Mouse (Mus musculus): Measurements from ENCODE around the gene Gm20503.

The Gm20503 gene

DNA sequence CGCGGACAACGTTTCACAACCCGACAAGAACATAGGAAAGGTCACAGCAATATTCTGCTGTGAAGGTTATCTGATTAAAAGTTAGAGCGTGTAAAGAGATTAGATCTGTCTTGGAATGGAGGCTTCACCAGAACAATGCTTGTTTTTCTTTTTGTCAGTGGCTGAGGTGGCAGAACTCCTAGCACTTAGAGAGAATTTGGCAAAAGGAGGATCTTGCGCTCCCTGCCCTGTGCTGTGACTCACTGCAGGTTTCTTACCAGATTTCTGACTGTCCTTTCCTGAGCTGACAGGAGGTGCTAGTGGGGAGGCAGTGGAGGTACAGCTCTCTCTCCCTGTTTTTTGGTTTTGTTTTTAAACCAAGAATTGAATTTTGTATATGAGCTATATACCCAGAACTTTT, 4.0 kb downstream of the Gm20503 start:
- DNase-seq (ENCODE audit: extremely low read depth, low read depth, low spot score): peak; percentile 74

DNA sequence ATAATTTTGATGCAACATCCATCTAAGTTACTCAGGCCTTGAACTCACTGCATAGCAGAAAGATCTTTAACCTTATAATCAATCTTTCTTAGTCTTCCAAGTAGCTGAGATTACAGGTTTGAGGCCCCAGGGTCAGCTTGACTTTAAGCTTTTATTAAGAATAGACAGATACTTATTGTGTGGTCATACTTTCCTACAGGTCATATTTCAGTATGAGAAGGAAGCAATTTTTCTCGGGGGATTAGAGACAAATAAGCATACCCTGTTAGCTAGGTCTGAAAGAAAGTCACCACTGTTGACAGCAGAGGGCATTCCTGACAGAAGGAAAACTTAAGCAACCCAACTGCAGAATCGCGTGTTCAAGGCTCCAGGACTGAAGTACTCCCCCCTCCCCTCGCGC, 5.0 kb downstream of the Gm20503 start:
- no peak for DNase-seq (ENCODE audit: extremely low read depth, low read depth, low spot score)

DNA sequence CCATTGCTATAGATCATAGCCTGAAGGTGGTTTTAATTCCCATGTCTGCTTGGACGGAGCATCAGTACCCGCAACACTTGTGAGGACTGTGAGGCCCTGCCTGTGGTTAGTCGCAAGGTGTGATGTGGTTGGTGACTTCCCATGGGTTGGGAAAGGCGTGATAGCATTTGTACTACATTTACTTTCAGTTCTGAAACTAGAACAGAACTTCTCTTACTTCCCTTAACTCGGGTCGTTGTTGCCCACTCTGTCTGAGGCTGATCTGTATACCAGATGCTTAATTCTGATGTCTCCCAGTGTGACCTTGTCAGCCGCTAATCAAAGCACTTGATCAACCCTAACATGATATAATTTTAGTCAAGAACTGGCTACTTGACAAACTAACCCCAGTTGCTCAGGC, 6.2 kb downstream of the Gm20503 start:
- no peak for DNase-seq (ENCODE audit: extremely low read depth, low read depth, low spot score)

DNA sequence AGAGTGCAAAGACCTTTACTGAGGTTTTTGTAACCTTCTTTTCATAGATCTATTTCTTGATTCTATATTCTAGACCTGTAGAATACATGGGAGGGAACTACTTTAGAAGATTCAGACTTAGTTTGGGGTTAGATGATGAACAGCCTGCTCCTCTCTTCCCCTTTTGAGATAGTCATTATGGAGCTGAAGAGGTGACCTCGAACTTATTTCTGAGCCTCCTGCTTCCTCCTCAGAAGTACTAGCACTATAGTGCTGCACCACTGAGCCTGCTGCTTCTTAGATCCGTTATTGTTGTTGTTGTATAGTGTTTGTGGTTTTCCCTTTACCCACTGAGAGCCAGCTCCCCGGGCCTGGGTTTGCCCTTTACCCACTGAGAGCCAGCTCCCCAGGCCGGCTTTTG, 6.7 kb downstream of the Gm20503 start:
- DNase-seq (ENCODE audit: extremely low read depth, low read depth, low spot score): no peak

DNA sequence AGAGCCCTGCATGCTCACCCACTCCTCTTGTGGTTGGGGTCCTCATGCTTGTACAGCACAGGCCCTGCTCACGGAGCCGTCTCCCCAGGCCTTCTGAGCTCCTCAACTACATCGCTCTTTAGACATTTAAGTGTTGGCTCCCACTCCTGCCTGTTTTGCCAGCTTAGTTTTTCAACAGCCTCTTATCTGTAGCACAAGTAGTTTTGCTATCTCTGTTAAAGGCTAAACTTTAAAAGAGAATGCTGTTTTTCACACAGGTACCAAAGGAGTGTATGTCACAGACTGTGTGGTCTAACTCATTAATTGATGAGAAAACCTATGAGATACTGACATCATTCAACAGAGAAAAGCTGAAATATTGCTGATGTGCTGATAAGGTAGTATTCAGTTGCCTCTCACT, 8.4 kb downstream of the Gm20503 start:
- no peak for DNase-seq (ENCODE audit: extremely low read depth, low read depth, low spot score)

DNA sequence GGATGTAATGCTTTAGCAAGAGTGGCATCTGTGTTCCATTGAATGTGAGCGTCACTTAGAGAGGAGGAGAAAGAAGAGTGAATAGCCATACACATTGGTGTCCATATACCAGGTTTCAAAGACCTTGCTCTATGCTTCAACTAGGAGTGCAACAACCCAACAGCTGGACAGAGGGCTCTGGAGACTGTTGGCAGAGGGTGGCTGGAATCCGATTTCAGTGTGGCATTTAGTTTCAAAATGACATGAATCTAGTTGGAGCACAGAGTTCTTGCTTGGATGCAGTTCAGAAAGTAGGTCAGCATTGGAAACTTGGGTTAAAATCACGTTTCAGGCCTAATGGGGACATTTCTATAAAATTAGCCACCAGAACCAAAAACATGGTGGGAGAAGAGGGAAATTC, 12.2 kb downstream of the Gm20503 start:
- DNase-seq (ENCODE audit: extremely low read depth, low read depth, low spot score): no peak

DNA sequence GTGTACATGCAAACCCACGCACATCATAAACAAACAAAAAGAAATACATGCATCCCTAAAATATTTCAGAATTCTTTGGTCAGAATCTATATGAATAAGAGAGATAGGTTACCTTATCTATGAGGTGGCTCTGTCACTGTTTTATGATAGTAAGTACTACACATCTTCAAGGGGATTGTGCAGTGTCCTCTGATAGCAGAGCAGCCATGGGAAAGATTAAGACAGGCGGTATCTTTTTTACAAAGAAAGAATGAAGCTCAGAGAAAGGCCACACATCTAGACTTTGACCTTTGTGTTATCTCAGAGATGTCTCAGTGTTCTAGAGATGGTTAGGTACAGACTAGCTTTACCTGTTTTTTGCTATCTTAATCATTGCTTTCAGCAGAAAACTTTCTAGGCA, 13.9 kb downstream of the Gm20503 start:
- no peak for DNase-seq (ENCODE audit: extremely low read depth, low read depth, low spot score)

DNA sequence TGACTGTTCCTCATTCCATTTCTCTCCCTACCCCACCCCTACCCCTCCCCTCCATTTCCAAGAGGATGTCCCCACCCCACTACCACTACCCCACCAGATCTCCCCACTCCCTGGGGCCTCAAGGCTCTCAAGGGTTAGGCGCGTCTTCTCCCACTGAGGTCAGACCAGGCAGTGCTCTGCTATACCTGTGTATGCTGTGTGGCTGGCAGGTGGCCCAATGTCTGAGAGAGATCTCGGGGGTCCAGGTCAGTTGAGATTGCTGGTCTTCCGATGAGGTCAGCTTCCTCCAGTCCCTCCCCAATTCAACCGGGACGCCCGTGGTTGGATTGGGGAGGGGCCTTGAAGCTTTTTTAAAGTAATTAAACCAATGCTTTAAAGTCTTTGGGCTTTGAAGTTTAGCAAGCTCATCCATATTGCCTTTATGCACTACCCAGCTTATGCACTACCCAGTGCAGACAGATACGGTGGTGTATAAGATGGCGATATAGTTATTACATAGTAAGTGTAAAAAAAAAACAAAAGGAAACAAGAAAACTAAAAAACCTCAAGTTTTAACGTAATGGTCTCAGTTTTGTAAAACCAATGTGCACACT, 31.4 kb downstream of the Gm20503 start:
- no peak for DNase-seq (ENCODE audit: extremely low read depth, low read depth, low spot score)

DNA sequence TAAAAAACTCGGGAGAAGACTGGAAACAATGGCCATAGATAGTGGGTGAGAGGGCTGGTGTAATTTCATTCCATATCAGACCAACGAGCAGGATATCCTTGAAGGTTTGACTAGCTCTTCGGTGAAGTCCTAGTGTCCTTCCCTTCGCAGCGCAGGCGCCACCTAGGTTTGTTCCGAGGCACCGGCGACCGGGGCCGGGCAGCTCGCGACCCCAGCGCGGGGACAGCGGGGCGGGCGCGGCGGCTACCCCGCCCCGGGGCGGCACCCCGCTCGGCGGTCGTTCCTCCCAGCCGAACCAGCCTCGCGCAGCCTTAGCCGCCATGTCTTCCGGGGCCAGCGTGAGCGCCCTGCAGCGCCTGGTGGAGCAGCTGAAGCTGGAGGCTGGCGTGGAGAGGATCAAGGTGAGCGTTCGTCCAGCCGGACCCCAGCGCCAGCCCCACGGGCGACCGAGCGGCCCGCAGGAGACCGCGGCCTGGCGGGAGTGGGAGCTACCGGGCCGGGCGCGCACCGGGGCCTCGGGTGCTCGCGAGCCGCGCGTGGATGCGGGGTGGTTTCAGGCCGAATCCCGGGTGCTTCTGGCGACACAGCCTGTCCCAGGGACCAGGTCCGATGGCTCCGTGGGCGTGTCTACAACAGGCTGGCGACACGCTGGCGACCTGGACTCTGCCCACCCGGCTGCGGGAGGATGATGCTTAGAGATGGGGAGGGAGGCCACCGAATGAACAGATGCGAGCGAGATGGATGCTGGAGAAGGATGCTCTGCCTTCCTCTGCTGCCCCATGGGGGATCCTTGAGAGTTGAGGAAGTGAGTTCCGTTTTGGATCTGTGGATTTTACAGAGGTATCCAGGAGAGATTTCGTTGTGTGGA, 32.1 kb downstream of the Gm20503 start, which contains the start of gene Gng10:
Gene Gng10, plus strand, starts transcription at position 171 of the 868 bp plus-strand sequence.
- no peak for DNase-seq (ENCODE audit: extremely low read depth, low read depth, low spot score)

DNA sequence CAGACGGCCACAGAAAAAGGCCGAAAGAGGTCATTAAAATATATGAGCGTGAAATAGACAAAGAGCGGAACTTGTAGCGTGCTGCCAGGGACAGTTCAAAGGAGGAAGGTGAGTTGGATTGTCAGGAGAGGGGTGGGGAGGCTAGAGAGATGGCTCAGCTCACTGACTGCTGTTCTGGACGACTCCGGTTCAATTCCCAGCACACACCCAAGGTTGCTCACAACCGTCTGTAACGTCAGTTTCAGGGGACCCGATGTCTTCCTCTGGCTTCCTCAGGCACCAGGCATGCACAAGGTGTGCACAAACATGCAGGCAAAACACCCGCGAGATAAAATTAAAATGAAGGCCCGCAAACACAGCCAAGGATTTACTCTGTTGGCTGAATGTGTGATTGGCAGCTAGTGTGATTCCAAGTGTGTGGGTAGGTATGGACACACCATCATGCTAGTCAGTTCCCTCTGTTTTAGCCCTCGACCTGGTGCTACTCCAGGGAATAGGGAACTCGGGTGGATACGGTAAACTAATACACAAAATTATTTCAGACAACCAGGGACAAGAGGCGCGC, 32.9 kb downstream of the Gm20503 start:
- DNase-seq (ENCODE audit: extremely low read depth, low read depth, low spot score): no peak

DNA sequence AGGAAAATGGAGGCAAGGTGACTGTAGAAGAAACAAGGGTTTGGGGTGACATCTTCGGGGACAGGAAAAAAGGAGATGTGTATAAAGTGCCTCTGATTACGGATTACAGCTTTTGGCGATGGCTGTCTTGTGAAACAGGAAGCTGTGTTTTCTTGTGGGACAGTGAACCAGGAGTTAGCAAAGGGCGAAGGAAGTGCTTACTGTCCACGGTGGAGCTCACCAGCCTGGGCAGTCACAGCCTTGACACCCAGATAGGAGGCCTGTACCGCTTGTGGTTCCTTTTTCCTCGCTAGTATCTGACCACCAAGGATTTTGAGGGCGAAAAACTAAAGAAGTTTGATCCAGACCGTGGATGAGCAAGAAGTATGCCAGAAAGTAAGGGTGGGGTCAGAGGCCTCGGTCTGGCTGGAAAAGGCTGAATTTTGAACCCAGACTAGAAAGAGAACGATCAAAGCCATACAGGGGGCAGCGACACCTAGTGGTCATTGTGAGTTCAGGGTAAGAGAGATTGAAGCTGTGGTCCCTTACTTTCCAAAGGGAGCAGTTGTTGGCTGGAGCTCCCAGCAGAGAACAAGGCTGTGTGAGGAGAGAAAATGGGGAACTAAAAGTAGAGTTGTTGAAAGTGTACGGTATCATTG, 33.6 kb downstream of the Gm20503 start:
- DNase-seq (ENCODE audit: extremely low read depth, low read depth, low spot score): no peak

DNA sequence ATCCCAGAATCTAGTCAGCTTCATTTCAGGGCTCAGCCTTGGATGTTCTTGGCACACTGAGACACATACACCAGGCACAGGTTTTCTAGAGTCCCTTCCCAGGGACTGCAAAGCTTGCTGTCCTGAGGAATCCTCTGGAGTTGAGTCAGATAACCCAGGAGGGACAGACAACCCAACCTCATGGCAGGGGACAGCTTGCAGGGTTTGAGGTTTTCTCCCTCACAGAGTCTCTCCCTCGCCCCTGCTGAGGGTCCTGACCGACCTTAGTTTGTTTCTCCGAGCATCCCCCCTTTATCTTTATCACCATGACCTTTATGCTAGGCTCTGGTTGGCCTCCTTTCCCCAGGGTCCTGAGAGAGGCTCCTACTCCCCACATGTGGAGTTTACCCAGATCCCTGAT, 34.5 kb downstream of the Gm20503 start:
- no peak for DNase-seq (ENCODE audit: extremely low read depth, low read depth, low spot score)

DNA sequence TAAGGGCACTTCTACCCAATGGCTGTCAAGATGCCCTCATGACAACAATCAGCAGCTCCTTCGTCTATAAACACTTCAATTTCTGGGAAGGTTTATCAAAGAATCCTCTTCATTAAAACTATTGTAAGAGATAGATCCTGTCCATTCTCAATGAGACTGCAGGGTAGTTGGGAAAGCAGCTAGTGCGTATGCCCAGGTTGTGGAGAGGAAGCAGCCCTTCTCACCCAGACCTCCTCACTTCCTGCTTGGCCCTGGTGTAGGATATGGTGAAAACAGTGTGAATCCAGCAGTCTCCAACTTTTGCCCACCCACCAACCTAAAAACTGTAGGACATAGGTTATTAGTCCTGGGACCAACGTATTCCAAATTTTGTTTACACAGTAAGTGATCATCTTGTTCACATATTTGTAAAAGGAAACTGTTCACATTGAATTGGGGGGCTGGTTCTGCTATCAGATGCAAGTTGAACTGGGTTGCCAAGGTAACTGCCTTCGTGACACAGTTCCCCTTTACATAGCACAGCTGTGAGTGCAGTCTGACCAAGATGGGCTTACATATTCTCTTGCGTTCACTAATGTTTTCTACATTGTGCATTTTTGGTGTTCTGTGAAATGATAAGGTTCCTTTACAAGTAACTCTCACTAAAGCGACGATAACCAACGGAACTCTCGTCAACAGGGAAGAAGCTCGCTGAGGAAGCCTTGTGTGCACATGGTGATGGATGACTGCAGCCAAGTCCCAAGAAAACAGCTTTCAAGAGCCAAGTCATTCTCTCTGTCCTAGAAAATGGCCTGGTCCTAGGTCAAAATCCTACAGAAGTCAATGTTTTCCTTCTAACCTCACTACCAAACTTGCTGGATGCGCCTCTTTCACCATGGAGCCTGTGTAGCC, 37.6 kb downstream of the Gm20503 start:
- DNase-seq (ENCODE audit: extremely low read depth, low read depth, low spot score): no peak

DNA sequence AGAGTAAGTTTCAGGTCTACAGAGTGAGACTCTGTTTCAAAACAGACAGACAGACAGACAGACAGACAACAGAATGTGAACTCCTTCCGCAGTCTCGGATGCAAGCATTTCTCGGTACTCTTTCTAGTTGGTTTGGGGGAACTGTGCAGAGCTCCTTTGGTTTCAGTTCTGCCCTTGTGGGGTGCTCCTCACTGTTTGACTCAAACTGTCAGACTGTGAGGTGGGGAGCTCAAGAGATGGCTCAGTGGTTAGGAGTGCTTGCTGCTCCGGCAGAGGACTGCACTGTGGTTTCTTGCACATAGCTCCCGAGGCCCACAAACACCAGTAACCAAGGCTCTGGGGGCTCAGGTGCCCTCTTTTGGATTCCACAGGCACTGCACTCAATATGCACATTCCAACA, 40.1 kb downstream of the Gm20503 start:
- DNase-seq (ENCODE audit: extremely low read depth, low read depth, low spot score): no peak

DNA sequence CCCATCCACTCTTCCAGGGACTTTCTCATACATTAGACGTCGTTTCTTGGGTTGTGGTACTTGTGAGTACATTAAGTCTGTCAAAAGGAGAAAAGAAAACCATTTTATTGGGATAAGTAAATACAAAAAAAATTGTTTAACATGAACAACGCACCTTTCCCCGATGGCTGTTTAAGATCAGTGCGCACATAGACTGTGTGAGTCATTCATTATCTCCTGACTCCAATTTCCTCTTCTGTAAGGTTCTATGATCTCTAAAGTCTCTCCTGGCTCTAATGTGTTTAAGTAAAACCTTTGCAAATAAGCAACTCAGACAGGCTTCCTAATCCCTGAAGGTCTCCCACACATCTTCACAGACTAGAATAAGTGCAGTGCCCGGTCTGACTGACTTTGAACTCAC, 40.9 kb downstream of the Gm20503 start:
- DNase-seq (ENCODE audit: extremely low read depth, low read depth, low spot score): no peak

DNA sequence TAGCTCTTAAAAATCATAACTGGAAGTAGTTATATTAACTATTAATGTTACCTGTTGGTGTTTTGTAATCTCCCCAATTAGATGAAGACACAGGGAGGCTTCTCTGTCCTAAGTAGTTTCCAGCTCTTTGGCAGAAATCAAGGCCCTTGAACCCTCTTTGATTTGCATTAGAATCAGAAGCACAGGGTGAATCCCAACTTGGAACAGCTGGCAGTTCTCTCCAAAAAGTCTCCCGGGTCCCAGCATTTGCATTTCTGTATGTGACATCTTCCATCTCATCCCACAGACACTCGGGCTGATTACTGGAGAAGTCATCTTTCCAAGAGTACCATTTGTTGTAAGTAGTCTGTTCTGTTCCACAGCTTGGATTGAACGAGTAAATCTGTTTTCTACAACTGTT, 44.2 kb downstream of the Gm20503 start:
- DNase-seq (ENCODE audit: extremely low read depth, low read depth, low spot score): no peak

DNA sequence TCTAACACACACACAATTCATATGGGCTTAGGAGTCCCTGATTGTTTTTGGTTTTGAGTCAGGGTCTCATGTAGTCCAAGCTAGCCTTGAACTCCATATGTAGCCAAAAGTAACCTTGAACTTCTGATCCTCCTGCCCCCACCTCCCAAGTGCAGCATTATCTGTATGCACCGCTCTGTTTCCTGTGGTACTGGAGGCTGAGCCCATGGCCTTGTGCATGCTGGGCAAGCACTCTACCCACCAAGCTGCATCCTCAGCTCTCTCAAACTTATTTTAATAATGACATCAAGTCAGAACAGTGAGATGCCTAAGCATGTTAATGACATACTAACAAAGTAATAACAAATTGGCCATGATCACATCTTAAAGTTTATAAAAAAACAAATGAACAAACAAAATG, 48.1 kb downstream of the Gm20503 start:
- no peak for DNase-seq (ENCODE audit: extremely low read depth, low read depth, low spot score)

DNA sequence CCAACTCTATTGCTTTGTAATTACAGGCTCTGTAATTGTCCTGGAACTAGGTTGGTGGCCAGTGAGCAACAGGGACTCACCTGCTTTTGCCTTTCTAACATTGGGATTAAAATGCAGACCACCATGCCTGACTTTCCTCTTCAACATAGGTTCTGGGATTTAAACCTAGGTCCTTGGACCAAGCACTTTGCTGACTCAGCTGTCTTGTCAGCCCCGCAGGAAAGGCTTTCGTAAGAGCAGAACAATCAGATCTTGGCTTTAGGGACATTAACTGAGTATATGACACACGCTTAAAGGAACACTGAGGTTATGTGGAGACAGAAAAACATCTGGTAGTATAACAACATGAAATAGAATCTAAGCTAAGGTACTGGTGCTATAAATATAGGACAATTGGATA, 54.9 kb downstream of the Gm20503 start:
- no peak for DNase-seq (ENCODE audit: extremely low read depth, low read depth, low spot score)

DNA sequence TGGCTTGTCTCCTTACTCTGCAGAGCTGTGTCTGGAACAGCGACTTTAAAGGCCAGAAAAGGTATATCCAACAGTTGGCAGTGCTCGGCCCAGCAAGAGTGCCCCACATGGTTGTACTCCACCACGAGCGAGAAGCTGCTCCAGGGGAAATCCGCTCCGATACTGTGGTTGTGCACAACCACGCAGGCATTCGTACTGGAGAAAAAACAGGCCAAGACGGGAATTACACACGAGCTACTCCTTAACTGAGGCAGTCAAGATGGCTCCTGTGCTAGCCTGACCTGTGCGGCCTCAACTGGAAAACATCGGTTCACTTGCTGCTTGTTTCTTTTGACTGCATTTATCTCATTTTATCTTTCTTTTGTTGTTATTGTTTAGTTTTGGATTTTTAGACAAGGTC, 59.5 kb downstream of the Gm20503 start:
- no peak for DNase-seq (ENCODE audit: extremely low read depth, low read depth, low spot score)

DNA sequence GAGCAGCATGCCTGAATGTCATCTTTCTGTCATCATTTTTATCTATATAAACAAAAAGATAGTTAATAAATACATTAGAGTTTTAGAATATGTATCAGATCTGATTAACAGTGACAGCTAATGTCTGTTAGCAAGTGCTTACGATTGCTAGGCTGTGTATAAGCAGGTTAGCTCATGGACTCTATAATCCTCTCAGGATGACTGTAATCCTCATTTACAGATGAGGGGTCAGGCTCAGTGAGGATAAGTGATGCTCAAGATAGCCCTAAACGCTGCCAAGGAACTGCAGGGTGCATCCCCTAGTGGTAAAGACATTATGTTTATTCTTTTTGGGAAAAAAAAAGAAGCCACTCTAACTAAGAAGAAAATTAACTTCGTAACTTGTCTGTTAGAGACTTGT, 66.3 kb downstream of the Gm20503 start:
- DNase-seq (ENCODE audit: extremely low read depth, low read depth, low spot score): no peak

DNA sequence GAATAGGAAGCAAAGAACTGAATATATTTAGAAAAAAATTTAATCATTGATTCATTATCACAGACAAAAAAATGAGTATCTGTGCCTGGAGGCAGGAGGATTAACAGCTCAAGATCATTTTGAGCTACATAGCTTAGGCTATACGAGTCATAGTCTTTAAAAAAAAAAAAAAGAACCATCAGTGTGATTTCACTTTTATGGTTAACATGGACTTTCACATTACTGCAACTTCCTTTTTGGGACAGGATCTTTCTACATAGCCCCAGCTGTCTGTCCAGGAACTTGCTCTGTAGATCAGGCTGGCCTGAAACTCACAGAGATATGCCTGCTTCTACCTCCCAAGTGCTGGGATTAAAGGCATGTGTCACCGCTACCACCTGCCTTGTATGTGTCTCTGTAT, 80.4 kb downstream of the Gm20503 start:
- no peak for DNase-seq (ENCODE audit: extremely low read depth, low read depth, low spot score)

All from fat pad, adult 2 months (tissue).